Mouse (Mus musculus): ENCODE results near the gene Clca3a2.

- TF ChIP-seq EP300 (IDR thresholded peaks at IDR 0.05; ENCODE audit: low read depth) = no peak
- no peak for TF ChIP-seq CTCF (IDR thresholded peaks at IDR 0.05; ENCODE audit: low read depth)
Observed at GRCm38 (mm10) chr3:144849584-144849983, 30.3 kb upstream of the Clca3a2 start.
